Mouse (Mus musculus) ES-E14 (cell line): ENCODE data around the gene Uri1. TPM values are rescaled to one million over a fixed set of nuclear protein-coding genes. Genes with fewer than 3 reads are reported as not detected.

Experiments
- DNase-seq: peaks from one replicate; pipeline ENCODE4 v3.0.0-alpha.2; 2013; ENCODE audit warnings: low read depth, low spot score
- H3K27ac ChIP-seq: 2 replicates; pipeline ENCODE4 v1.5.1; 2012; ENCODE audit warnings: low read depth, mild to moderate bottlenecking, low read length, moderate library complexity, mixed read lengths; ENCODE audit not compliant: poor library complexity, insufficient read depth, severe bottlenecking
- H3K36me3 ChIP-seq: 2 replicates; pipeline ENCODE4 v1.6.1; 2012; ENCODE audit warnings: mild to moderate bottlenecking, low read length, moderate library complexity, mixed read lengths; ENCODE audit not compliant: control insufficient read depth, poor library complexity, insufficient read depth, severe bottlenecking
- H3K4me1 ChIP-seq, 2 experiments: fragments of 150-350 bp in 1 of 2; sonication (generic) in 1 of 2; 2 replicates each; pipeline ENCODE4 v1.6.1; 2012; ENCODE audit warnings: low read length in 2 of 2, mild to moderate bottlenecking in 1 of 2, mixed read lengths in 1 of 2; ENCODE audit not compliant: control insufficient read depth in 2 of 2, insufficient read depth in 2 of 2, poor library complexity in 1 of 2
- H3K4me3 ChIP-seq, 2 experiments: fragments of 150-350 bp in 1 of 2; sonication (generic) in 1 of 2; 2 replicates each; pipeline ENCODE4 v1.5.1; 2012; ENCODE audit warnings: low read length in 2 of 2, low read depth in 1 of 2, mild to moderate bottlenecking in 1 of 2, mixed read lengths in 1 of 2; ENCODE audit not compliant: insufficient read depth in 1 of 2, poor library complexity in 1 of 2, severe bottlenecking in 1 of 2
- H3K9ac ChIP-seq: 2 replicates; pipeline ENCODE4 v1.6.1; 2012; ENCODE audit warnings: low read depth, mild to moderate bottlenecking, low read length, mixed read lengths; ENCODE audit not compliant: poor library complexity, insufficient read depth, severe bottlenecking
- H3K9me3 ChIP-seq: fragments of 150-350 bp; sonication (generic); 2 replicates; pipeline ENCODE4 v1.6.1; 2012; ENCODE audit warnings: low read depth, mild to moderate bottlenecking, low read length; ENCODE audit not compliant: control insufficient read depth, insufficient read depth
- CHD2 ChIP-seq: IDR thresholded peaks from 2 replicates; pipeline ENCODE4 v1.6.1; 2014; ENCODE audit warnings: mild to moderate bottlenecking, low read depth, low read length, inconsistent platforms
- HCFC1 ChIP-seq: IDR thresholded peaks from 2 replicates; pipeline ENCODE4 v1.6.1; 2012; ENCODE audit warnings: low read length, inconsistent platforms, borderline replicate concordance; ENCODE audit not compliant: insufficient read depth
- MAFK ChIP-seq: IDR thresholded peaks from 2 replicates; pipeline ENCODE4 v1.6.1; 2014; ENCODE audit warnings: mild to moderate bottlenecking, low read depth, low read length, inconsistent platforms; ENCODE audit not compliant: insufficient read depth
- ZC3H11A ChIP-seq: IDR thresholded peaks from 2 replicates; pipeline ENCODE4 v1.6.1; 2012; ENCODE audit warnings: low read depth, mild to moderate bottlenecking, inconsistent platforms, low read length, borderline replicate concordance
- ZNF384 ChIP-seq: IDR thresholded peaks from 2 replicates; pipeline ENCODE4 v1.6.1; 2012; ENCODE audit warnings: low read depth, low read length, inconsistent platforms
- in situ Hi-C, 2 experiments: fragments of 600-800 bp; cut with MboI; formaldehyde crosslinking; loops; one replicate each; pipeline ENCODE4 v1.15.1; 2025; ENCODE audit warnings: low sequenced_read_pairs in 2 of 2, inconsistent platforms in 1 of 2; ENCODE audit not compliant: unreplicated experiment in 2 of 2
- total RNA-seq: library from RNA; depleted of rRNA; stranded (reverse); fragments of 300-350 nt; gene quantifications from 2 replicates; pipeline ENCODE4 v1.2.3, GENCODE M21; 2012

Gene Uri1
- total RNA-seq, 1 experiment = 68.4 TPM

- peaks cover 2 to 3% of the 10 kb centered on the region in 2 experiments; a peak in 2 of 4 replicates for H3K4me1 ChIP-seq
These were observed 30.5 kb downstream of the Uri1 start for GRCm38 (mm10) chr7:37992861-37993260.

GRCm38 (mm10) chr7:37984866-37985265 lies 38.5 kb downstream of the Uri1 start:
- H3K36me3 ChIP-seq = peaks cover 8% of the 10 kb centered on the region
- H3K9ac ChIP-seq = no peak overlapping the region
- H3K4me3 ChIP-seq = no peak overlapping the region
- peaks cover 0 to 2% of the 10 kb centered on the region in 2 experiments; a peak in 1 of 4 replicates for H3K4me1 ChIP-seq
- H3K9me3 ChIP-seq = no peaks in the 10 kb centered on the region
- in situ Hi-C loops = no loop called here
- TF ChIP-seq ZC3H11A (no peak), HCFC1 (no peak), ZNF384 (no peak), CHD2 (no peak), MAFK (no peak)
- no peak overlapping the region for H3K27ac ChIP-seq
- DNase-seq = no peak

More at GRCm38 (mm10) chr7:37992861-37993260, 30.5 kb downstream of the Uri1 start:
- Histone ChIP-seq H3K9me3 (no peaks in the 10 kb centered on the region), H3K4me3 (no peak overlapping the region), H3K36me3 (no peaks in the 10 kb centered on the region), H3K27ac (no peak overlapping the region), H3K9ac (no peak overlapping the region)
- in situ Hi-C loops = no loop called here
- TF ChIP-seq CHD2 = no peak
- TF ChIP-seq ZC3H11A = no peak
- no peak for TF ChIP-seq ZNF384
- no peak for TF ChIP-seq HCFC1
- TF ChIP-seq MAFK = no peak
- DNase-seq = no peak

- H3K4me1 ChIP-seq = peaks cover 0 to 2% of the 10 kb centered on the region in 2 experiments; a peak in 1 of 4 replicates
- TF ChIP-seq MAFK = no peak
- in situ Hi-C loops = no loop called here
- no peak overlapping the region for H3K9ac ChIP-seq
- no peak overlapping the region for H3K4me3 ChIP-seq
- H3K9me3 ChIP-seq = no peaks in the 10 kb centered on the region
- no peak for DNase-seq
- peaks cover 12% of the 10 kb centered on the region for H3K36me3 ChIP-seq
- H3K27ac ChIP-seq = no peak overlapping the region
These were observed 39.9 kb downstream of the Uri1 start for GRCm38 (mm10) chr7:37983471-37983870.

GRCm38 (mm10) chr7:37979729-37980128 lies 43.6 kb downstream of the Uri1 start:
- Histone ChIP-seq H3K27ac (no peak overlapping the region), H3K9ac (no peak overlapping the region), H3K4me1 (peaks cover under 1 to 4% of the 10 kb centered on the region in 2 experiments; a peak in 1 of 4 replicates), H3K9me3 (no peaks in the 10 kb centered on the region), H3K4me3 (no peak overlapping the region), H3K36me3 (peaks cover 16% of the 10 kb centered on the region)
- TF ChIP-seq ZNF384 (no peak), MAFK (no peak), ZC3H11A (no peak), CHD2 (no peak), HCFC1 (no peak)
- DNase-seq = no peak
- in situ Hi-C loops = no loop called here

GRCm38 (mm10) chr7:37978412-37978811 lies 44.9 kb downstream of the Uri1 start:
- in situ Hi-C loops = no loop called here
- Histone ChIP-seq H3K27ac (no peak overlapping the region), H3K4me1 (peaks cover 4% of the 10 kb centered on the region in 2 experiments; a peak in 1 of 4 replicates), H3K4me3 (no peak overlapping the region), H3K9ac (no peak overlapping the region), H3K9me3 (no peaks in the 10 kb centered on the region), H3K36me3 (peaks cover 18% of the 10 kb centered on the region)
- DNase-seq = no peak
- no peak for TF ChIP-seq ZC3H11A
- TF ChIP-seq ZNF384 = no peak
